Mouse (Mus musculus): Measurements from ENCODE around the gene Gmip.

Gene Gmip

GRCm38 (mm10) chr8:69805086-69805485 is 3.4 kb upstream of the Gmip start:
- no peak for DNase-seq

GRCm38 (mm10) chr8:69805491-69805890 is 3.0 kb upstream of the Gmip start:
- DNase-seq, result no peak

- no peak for DNase-seq
Observed at GRCm38 (mm10) chr8:69807236-69807635, 1.2 kb upstream of the Gmip start.

DNA sequence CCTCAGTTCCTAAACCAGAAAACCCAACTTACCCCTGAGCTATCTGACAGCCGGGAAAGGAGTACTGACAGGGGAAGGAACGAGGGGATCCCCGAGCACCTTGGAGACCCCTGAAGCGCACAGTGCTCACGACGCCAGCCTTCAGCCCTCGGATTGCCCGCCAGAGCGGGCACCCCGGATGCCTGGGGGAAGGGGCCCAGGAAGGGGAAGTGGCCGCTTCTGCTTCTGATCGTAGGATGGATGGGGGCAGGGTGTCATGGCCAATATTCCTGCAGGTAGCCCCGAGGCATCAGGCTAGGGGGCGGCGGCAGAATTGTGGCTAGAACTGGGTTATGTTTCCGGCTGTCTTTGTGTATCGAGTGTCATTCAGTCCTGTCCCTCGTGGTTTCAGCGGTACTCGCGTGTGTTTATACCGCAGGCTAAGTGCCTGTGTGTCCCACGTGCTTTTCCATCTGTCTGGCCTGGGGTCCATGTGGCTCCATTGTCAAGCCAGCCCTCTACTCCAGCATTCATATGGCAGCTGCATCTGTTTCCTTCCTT is 455 bp downstream of the Gmip start:
- DNase-seq, result no peak

DNA sequence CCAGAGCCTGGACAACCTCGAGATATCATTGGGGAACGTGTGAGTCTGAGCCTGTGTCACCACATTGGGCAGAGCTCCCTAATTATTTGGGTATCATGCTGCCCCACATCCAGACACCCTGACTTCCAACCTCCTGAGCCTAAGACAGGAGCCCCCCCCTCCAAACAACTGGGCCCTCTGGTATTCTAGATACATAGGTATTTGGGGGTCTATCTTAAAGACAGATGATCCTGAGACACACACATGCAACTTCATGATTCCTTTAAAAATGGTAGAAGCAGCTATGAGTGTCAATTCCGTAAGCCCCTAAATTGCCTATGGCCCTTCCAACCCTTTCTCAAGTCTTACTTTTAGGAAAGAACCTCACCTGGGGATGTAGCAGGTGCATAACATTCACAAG is 1.3 kb downstream of the Gmip start:
- DNase-seq, result no peak

DNA sequence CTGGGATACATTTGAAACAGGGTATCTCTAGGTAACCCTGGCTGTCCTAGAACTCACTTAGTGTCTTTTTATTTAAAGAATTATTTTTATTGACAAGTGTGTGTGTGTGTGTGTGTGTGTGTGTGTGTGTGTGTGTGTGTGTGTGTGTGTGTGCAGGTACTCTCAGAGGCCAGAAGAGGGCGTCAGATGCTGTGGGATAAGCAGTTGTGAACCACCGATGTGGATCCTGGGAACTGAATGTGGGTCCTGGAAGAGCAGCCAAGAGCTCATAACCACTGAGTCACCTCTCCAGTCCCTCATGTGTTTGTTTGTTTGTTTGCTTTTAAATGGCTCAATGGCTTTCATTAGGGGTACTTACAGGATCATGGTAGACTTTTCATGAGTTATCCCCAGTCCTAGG is 6.4 kb downstream of the Gmip start:
- no peak for DNase-seq

DNA sequence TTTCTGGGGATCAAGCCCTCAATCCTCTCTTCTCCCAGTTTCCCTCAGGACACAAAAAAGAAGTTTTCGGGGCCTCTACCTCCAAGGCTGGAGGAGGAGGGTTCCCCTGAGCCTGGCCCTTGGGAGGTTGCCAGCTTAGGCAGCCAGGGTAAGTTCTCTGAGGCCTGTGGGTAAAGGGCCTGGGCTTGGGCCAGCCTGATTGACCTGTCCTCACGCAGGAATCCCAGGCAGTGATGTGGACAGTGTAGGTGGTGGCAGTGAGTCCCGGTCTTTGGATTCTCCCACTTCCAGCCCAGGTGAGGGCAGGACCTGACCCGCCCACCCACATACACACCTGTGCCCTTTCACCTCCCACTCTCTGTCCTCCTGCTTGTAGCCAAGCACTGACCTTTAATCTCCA is 6.9 kb downstream of the Gmip start:
- peak; percentile 47 for DNase-seq

GRCm38 (mm10) chr8:69820466-69820865 is 12.0 kb downstream of the Gmip start:
- peak; percentile 72 for DNase-seq

DNA sequence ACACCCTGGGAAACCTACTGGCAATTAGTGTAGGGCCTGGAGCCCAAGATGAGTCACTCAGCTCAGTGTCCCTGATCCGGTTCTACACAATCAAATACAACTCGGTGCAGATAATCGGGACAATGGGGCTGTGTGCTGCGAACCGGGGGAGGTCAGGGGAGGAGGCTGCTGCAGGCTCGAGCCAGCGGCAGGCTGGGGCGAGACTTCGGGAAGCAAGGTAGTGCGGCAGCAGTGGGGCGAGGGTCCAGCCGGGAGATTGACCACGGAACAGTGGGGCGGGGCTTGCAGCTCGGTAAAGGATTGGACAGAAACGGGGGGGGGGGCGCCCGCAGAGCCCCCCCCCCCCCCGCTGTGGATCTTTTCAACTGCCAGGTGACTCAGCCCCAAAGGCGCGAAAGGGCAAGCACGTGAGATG is 13.5 kb downstream of the Gmip start:
- DNase-seq, result peak; percentile 39

DNA sequence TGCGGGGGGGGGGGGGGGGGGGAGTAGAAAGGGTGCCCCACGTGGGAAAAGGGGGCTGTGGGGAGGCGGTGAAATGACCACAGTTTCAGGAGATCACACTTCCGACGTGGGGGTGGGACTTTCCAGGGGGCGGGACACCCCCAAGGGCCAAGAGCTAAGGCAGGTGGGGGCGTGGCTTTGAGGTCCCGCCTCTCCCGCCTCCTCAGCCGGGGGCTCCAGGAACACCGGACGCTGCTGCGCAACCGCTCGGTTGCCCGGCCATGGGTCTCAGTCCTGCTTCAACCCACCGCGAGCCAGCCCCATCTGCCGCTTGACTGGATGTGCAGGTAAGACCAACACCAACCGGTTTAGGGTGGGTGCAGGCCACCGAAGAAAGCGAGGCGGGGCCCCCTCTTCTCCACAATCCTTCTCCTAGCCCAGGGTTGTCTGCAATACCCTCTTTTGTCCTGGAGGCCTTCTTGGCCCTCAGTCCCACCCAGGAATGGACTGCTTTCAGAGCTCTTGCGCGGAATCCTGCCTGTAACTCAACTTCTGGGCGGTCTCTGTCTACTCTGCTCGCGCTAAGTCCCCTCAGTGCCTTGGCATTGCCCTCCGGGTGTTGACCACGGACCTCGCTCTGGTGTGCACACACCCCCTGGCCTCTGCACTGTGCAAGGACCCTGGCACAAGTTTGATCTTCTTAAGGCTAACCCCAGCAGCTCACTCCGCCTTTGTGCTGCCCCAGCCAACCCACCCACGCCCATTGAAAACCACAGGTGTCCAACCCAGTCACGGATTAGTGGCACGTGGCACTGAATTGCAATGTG is 14.1 kb downstream of the Gmip start, which contains the start of gene Lpar2:
TSS of gene Lpar2 (plus strand) at position 44 of the 806 bp plus-strand sequence.
- DNase-seq, result peak; percentile 79

- DNase-seq, result peak; percentile 45
Observed at GRCm38 (mm10) chr8:69826371-69826770, 17.9 kb downstream of the Gmip start.

DNA sequence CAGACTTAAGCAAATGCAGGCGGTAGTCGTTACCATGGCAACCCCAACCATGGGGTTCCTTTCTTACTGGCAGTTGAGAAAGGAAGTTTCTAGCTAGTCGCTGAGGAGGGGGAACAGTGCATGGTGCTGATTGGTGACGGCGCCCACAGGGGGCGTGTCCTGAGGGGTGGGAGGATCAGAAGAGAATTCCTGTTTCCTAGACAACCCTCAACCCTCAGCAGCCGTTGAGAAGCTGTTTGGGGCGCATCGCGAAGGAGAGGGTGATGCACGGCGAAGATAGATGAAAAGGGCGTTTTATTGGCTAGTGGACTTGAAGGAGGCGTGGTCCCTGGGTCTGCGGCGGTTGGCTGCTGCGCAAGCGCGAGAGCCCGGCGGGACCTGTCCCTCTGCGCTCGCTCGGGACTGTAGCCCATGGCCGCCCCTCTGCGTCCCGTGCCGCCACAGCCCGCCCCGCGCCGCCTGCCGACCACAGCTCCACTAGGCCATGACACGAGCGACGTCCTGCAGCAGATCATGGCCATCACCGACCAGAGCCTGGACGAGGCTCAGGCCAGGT is 23.9 kb downstream of the Gmip start, which contains the start of gene Pbx4:
TSS of gene Pbx4 (plus strand) at position 194 of the 556 bp plus-strand sequence.
- peak; percentile 77 for DNase-seq

GRCm38 (mm10) chr8:69837057-69837682 is 28.7 kb downstream of the Gmip start:
- peak; percentile 48 for DNase-seq

GRCm38 (mm10) chr8:69847167-69848065 is 38.9 kb downstream of the Gmip start:
- no peak for DNase-seq

DNA sequence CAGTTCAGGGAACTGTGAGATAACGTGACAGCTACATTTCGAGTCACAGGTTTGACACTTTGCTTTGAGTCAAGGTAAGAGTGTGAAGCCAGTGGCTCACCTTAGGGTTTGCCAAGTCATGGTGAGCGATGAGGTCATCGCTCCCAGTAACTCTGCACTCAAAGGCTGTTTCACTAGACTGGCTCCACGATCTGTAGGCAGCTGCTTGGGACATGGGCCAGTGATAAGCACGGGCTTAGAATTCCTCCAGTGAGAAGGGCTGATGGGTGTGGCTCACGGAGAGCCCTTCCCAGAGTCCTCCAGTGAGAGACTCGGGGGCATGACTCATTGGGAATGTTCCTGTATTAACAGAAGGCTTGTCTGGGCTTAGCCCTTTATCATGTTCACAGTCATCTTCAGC is 40.5 kb downstream of the Gmip start:
- no peak for DNase-seq

DNA sequence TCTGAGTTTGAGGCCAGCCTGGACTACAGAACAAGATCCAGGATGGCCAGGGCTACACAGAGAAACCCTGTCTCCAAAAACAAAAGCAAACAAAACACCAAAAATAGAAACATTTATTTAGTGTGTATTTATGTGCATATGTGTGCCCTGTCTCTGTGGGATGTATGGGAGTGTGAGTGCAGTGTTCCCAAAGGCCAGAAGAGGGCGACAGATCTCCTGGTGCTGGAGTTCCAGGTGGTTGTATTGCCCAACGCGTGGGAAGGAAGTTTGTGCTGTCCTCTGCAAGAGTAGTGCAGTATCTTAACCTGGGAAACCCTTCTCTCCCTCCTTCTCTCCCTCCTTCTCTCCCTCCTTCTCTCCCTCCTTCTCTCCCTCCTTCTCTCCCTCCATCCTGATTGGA is 41.4 kb downstream of the Gmip start:
- no peak for DNase-seq

DNA sequence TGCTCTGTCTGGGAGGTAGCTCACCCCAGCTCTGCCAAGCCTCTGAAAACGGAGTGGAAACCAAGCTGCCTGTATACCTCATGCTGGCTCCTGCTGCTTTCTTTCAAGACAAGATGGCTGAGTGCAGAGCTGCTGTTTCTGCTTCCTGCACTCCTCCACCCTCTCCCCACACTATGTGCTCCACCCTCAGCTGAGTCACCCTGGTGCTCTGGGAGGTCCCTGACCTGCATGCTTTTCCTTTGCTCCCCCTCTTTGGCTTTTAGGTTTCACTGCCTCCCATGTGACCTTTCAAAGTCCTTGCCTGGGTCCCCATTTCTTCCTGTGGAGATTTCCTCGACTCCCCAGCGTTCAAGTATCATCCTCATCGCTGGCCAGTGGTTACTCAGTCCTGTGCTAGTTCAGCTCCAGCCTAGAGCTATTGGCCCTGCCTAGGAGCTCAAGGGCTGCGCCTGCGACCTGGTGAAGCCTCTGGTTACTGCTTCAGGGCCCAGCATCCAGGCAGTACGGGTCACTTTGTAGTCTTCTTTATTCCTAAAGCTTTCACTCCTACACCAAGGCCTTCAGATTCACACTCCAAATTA is 42.5 kb downstream of the Gmip start:
- DNase-seq, result no peak

- DNase-seq, result no peak
Observed at GRCm38 (mm10) chr8:69853869-69854268, 45.4 kb downstream of the Gmip start.

DNA sequence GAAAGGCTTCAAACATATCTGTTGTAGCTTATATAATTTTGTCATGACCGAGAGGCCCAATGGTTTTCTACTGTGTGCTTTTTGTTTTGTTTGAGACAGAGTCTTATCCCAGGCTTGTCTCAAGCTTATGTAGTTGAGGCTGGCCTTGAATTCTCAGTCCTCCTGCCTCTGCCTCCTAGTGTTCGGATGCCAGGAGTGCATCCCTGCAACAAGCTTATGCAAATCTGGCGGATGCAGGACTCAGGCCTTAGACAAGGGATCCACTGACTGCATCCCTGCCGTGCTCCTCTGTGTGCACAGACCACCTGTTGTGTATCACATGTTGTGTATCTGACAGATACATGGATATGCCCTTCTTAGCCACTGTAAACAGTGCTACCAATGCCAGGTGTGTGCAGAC is 52.3 kb downstream of the Gmip start:
- DNase-seq, result no peak

DNA sequence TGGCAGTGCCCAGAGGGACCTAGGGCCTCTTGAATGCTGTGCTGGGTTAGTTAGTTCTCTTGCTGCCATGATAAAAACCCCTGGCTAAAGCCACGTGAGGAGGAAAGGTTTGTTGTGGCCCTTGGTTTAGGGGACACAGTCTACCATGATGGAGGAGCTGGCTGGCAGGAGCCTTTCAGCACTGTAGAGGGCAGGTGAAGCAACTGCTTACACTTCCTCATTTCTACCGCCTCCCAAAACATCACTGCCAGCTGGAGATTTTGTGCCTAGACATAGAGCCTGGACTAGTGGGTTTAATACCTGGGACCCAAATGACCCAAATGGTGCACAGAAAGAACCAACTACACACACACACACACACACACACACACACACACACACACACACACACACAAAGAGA is 52.8 kb downstream of the Gmip start:
- no peak for DNase-seq

DNA sequence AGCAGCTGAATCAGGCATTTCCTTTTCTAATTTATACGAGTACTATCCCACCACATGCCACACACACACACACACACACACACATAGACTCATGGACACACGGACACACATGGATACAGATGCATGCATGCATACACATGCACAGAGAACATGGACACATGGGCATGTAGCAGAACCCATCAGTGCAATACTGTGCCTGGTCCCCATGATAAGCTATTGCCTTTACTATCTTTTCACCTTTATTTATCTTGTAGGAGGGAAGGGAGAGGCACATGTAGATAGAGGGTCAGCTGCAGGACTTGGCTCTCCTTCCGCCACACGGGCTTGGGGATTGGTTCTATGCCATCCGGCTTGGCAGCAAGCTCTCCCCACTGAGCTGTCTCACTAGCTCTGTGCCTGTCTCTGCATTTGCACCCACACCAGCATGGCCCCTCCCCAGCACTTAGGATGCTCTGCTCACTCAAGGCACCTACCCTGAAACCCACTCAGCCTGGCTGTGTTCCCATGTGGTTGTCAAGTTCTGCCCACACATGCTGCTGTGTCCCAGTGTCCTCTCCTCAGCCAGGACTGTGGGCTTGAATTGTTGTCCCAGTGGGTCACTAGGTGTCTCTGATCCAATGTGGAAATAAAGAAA is 55.0 kb downstream of the Gmip start:
- no peak for DNase-seq

DNA sequence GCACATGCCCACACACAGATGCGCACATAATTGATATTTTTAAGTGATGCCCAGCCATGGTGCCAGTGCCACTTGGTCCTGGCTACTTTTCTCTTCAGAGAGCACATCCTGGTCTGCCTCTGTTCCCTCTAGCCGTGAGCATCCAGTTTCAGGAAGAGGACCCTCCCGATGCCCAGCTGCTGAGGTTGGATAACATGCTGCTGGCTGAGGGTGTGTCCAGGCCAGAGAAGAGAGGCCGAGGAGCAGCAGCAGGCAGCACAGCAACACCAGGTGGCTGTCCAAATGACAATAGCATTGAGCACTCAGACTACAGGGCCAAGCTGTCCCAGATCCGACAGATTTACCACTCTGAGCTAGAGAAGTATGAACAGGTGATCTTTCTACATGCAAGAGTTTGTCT is 55.7 kb downstream of the Gmip start:
- no peak for DNase-seq

All from kidney, adult 18-20 months (tissue).